Comparison of ENCODE assay signal across 8 mouse cellular contexts in the genomic region with DNA sequence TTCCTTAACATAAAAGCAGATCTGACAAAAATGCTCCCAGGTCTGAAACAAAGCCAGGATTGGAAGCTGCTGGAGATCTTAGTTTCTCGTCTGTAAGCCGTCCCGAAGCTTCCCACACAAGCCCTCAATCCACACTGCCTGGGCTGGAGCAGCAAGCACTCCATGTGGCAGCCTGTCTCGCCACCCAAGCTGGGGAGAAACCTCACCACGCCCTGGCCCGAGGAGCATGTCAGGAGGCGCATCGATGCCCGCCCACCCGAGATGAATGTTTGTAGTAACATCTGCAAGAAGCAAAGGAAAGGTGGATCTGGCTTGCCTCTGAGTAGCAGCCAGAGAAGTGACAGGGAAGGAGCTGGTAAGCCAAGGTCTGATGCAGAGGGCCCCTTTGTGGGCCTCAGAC.
DNase-seq lines count a peak whose midpoint lies in the region; ATAC-seq and TF ChIP-seq lines count a peak whose summit lies in the region.
"Had no signal": no experiment of that assay in that cellular context is flagged by ENCODE, and none has a peak within 500 bp of the region (broad histone marks: within the 10 kb centered on the region; RNA-seq: fewer than 3 reads in every experiment).

No protein-coding gene starts in this region.

- H3K4me3 ChIP-seq in layer of hippocampus, adult 2 months: no peak overlapping the region
- H3K4me3 ChIP-seq in stomach, embryonic 15.5 days (replicated peaks): no peak overlapping the region
- H3K4me3 ChIP-seq: hindbrain, embryonic 15.5 days had no signal

- WGBS in stomach, embryonic 15.5 days: 65% methylated on average over 10 of the region's 10 CpGs

- H3K36me3 ChIP-seq in stomach, embryonic 15.5 days: no peaks in the 10 kb centered on the region
- H3K36me3 ChIP-seq: hindbrain, embryonic 15.5 days had no signal

- no peak overlapping the region for H3K4me2 ChIP-seq in stomach, embryonic 15.5 days
- H3K4me2 ChIP-seq: hindbrain, embryonic 15.5 days had no signal

- no peak overlapping the region for H3K9ac ChIP-seq in stomach, embryonic 15.5 days
- H3K9ac ChIP-seq: hindbrain, embryonic 15.5 days had no signal

- DNase-seq in layer of hippocampus, adult 2 months (ENCODE audit: low spot score in 2 of 2): peak in 1 of 2 experiments; percentile 26
- no peak for DNase-seq in layer of hippocampus, adult 9-10 months (ENCODE audit: low spot score)
- DNase-seq in left cerebral cortex, postnatal 14 days (ENCODE audit: low spot score in 2 of 2): peak; percentile 38 to 48
- DNase-seq in spleen, postnatal 14 days (ENCODE audit: low spot score in 2 of 2): no peak
- DNase-seq in kidney, postnatal 25 days: no peak

- intact Hi-C loops in left cerebral cortex, postnatal 14 days (cut with DNase I): loop anchor here (5.0 kb wide), 1 partner anchor 132 kb away; no protein-coding TSS in a partner anchor

- no peak for TF ChIP-seq CTCF in layer of hippocampus, adult 2 months (conservative IDR thresholded peaks at IDR 0.05)

- no peaks in the 10 kb centered on the region for H3K9me3 ChIP-seq in stomach, embryonic 15.5 days
- H3K9me3 ChIP-seq: hindbrain, embryonic 15.5 days had no signal

- peaks cover 3% of the 10 kb centered on the region; the same call in 1 of the 2 replicates for H3K4me1 ChIP-seq in stomach, embryonic 15.5 days
- H3K4me1 ChIP-seq: hindbrain, embryonic 15.5 days had no signal

- ATAC-seq in erythroid progenitor cell, adult 5-6 weeks (replicated peaks; ENCODE audit: low FRiP score, poor library complexity, severe bottlenecking): 0 out of 2 replicates have a peak, but pooled peaks have one; percentile 18
- ATAC-seq in stomach, embryonic 15.5 days (ENCODE audit: insufficient read depth, low FRiP score, low read depth): 0 out of 2 replicates have a peak, but pooled peaks have one; percentile 16

- no peaks in the 10 kb centered on the region for H3K27me3 ChIP-seq in stomach, embryonic 15.5 days (replicated peaks)
- H3K27me3 ChIP-seq: hindbrain, embryonic 15.5 days had no signal

- peak overlapping the region; percentile 70 for H3K27ac ChIP-seq in layer of hippocampus, adult 2 months
- H3K27ac ChIP-seq in stomach, embryonic 15.5 days: 0 out of 2 replicates have a peak overlapping the region, but pooled peaks have one; percentile 31
- H3K27ac ChIP-seq: hindbrain, embryonic 15.5 days had no signal

Comparison
In these comparisons a context has a peak if more than half of its experiments do, and no peak if none do; other contexts are left out.
1. DNase-seq: peak in left cerebral cortex, postnatal 14 days (2 of 2); none in layer of hippocampus, adult 9-10 months (single experiment), spleen, postnatal 14 days (0 of 2) and kidney, postnatal 25 days (0 of 2).